Mouse (Mus musculus) stomach, postnatal 0 days (tissue): ENCODE results near the gene Plekha5. TPM values are rescaled to one million over a fixed set of nuclear protein-coding genes. Genes with fewer than 3 reads are reported as not detected.
A peak's percentile ranks its signal among the peaks of the same experiment; 100 is the strongest.

Experiments
- ATAC-seq: fragments of 200-750 bp; cut with Nextera tagmentation; 2 replicates; pipeline ENCODE4 v1.8.0; 2017; ENCODE audit not compliant: low FRiP score, low TSS enrichment
- DNase-seq: peaks from one replicate; pipeline ENCODE4 v3.0.0-alpha.2; 2016; ENCODE audit warnings: low spot score
- H3K27ac ChIP-seq: fragments of 300-500 bp; sonication (generic); replicated peaks from 2 replicates; pipeline ENCODE4 v1.5.1; 2014; ENCODE audit warnings: mild to moderate bottlenecking, control low read depth
- H3K27me3 ChIP-seq: fragments of 300-500 bp; sonication (generic); 2 replicates; pipeline ENCODE4 v1.6.1; 2014; ENCODE audit warnings: low read length; ENCODE audit not compliant: control insufficient read depth, insufficient read depth
- H3K36me3 ChIP-seq: fragments of 300-500 bp; sonication (generic); 2 replicates; pipeline ENCODE4 v1.6.1; 2014; ENCODE audit warnings: low read length, mixed read lengths; ENCODE audit not compliant: control insufficient read depth, insufficient read depth
- H3K4me1 ChIP-seq: fragments of 300-500 bp; sonication (generic); replicated peaks from 2 replicates; pipeline ENCODE4 v1.6.1; 2014; ENCODE audit warnings: antibody characterized with exemption; ENCODE audit not compliant: control insufficient read depth, insufficient read depth
- H3K4me2 ChIP-seq: fragments of 300-500 bp; sonication (generic); replicated peaks from 2 replicates; pipeline ENCODE4 v1.6.1; 2014; ENCODE audit warnings: low read depth, mild to moderate bottlenecking, control low read depth, moderate library complexity
- H3K4me3 ChIP-seq: fragments of 300-500 bp; sonication (generic); 2 replicates; pipeline ENCODE4 v1.5.1; 2014; ENCODE audit warnings: low read depth, low read length, control low read depth
- H3K9ac ChIP-seq: fragments of 300-500 bp; sonication (generic); 2 replicates; pipeline ENCODE4 v1.6.1; 2014; ENCODE audit warnings: mild to moderate bottlenecking, low read length, control low read depth, mixed read lengths
- H3K9me3 ChIP-seq: fragments of 300-500 bp; sonication (generic); 2 replicates; pipeline ENCODE4 v1.6.1; 2016; ENCODE audit warnings: low read length; ENCODE audit not compliant: control insufficient read depth
- CTCF ChIP-seq: IDR thresholded peaks from 2 replicates; pipeline ENCODE4 v1.5.1; 2016; ENCODE audit warnings: antibody characterized with exemption, low read depth, mild to moderate bottlenecking, moderate library complexity
- EP300 ChIP-seq: optimal IDR thresholded peaks from 2 replicates; pipeline ENCODE3; 2016; ENCODE audit warnings: antibody characterized with exemption
- WGBS: fragments of 180-500 bp; shearing (Covaris S2); extraction: QIAGEN DNeasy Blood & Tissue Kit; methylation state at CpG from one replicate; pipeline ENCODE4 v1.1.7; 2014; 5-methylcytosine and 5-hydroxymethylcytosine counted together
- polyA plus RNA-seq: library from polyadenylated mRNA; unstranded; fragments of >200 nt; fragmentation: Nextera tagmentation; extraction: Ambion mirVana; gene quantifications from 2 replicates; pipeline ENCODE4 v1.2.1, GENCODE M21; 2015

Gene Plekha5
- polyA plus RNA-seq, 1 experiment from 2014 or later = 23.1 TPM

GRCm38 (mm10) chr6:140517188-140517587 is 93.3 kb downstream of the Plekha5 start:
- DNase-seq (peak; percentile 60), ATAC-seq (no peak)
- H3K27me3 ChIP-seq = no peaks in the 10 kb centered on the region
- no peak overlapping the region for H3K9ac ChIP-seq
- H3K4me3 ChIP-seq = no peak overlapping the region
- H3K36me3 ChIP-seq = no peaks in the 10 kb centered on the region
- no peaks in the 10 kb centered on the region for H3K9me3 ChIP-seq
- no peak overlapping the region for H3K27ac ChIP-seq
- TF ChIP-seq EP300 = no peak
- peak; percentile 79 for TF ChIP-seq CTCF
- 85% methylated on average over 1 of the region's 1 CpGs for WGBS
- 0 out of 2 replicates have a peak, but pooled peaks cover 2% of the 10 kb centered on the region for H3K4me1 ChIP-seq
- H3K4me2 ChIP-seq = no peak overlapping the region

- no peak overlapping the region for H3K27ac ChIP-seq
- no peak overlapping the region for H3K9ac ChIP-seq
- H3K36me3 ChIP-seq = no peaks in the 10 kb centered on the region
- H3K4me3 ChIP-seq = no peak overlapping the region
- no peaks in the 10 kb centered on the region for H3K9me3 ChIP-seq
- H3K4me1 ChIP-seq = 0 out of 2 replicates have a peak, but pooled peaks cover 2% of the 10 kb centered on the region
- ATAC-seq = no peak
- WGBS = 57% methylated on average over 13 of the region's 13 CpGs
- H3K4me2 ChIP-seq = no peak overlapping the region
- no peaks in the 10 kb centered on the region for H3K27me3 ChIP-seq
- DNase-seq = no peak
- TF ChIP-seq CTCF (no peak), EP300 (no peak)
Observed at GRCm38 (mm10) chr6:140519019-140519418, 95.2 kb downstream of the Plekha5 start.

- ATAC-seq = no peak
- H3K4me3 ChIP-seq = no peak overlapping the region
Observed at GRCm38 (mm10) chr6:140519488-140520159, 95.8 kb downstream of the Plekha5 start.

GRCm38 (mm10) chr6:140520961-140521360 is 97.1 kb downstream of the Plekha5 start:
- Histone ChIP-seq H3K9me3 (no peaks in the 10 kb centered on the region), H3K27me3 (no peaks in the 10 kb centered on the region), H3K9ac (no peak overlapping the region), H3K4me3 (no peak overlapping the region), H3K4me1 (0 out of 2 replicates have a peak, but pooled peaks cover 2% of the 10 kb centered on the region), H3K27ac (no peak overlapping the region), H3K36me3 (no peaks in the 10 kb centered on the region), H3K4me2 (no peak overlapping the region)
- ATAC-seq (no peak), DNase-seq (no peak)
- WGBS = 60% methylated on average over 6 of the region's 6 CpGs
- TF ChIP-seq EP300 (no peak), CTCF (no peak)

More at GRCm38 (mm10) chr6:140519488-140520159, 95.8 kb downstream of the Plekha5 start:
- Histone ChIP-seq H3K27ac (no peak overlapping the region), H3K27me3 (no peaks in the 10 kb centered on the region), H3K9me3 (no peaks in the 10 kb centered on the region), H3K4me2 (no peak overlapping the region), H3K9ac (no peak overlapping the region), H3K4me1 (0 out of 2 replicates have a peak, but pooled peaks cover 2% of the 10 kb centered on the region), H3K36me3 (no peaks in the 10 kb centered on the region)
- 52% methylated on average over 10 of the region's 10 CpGs for WGBS
- DNase-seq = no peak
- TF ChIP-seq CTCF = no peak
- no peak for TF ChIP-seq EP300

- Histone ChIP-seq H3K4me1 (0 out of 2 replicates have a peak, but pooled peaks cover 2% of the 10 kb centered on the region), H3K9me3 (no peaks in the 10 kb centered on the region), H3K9ac (no peak overlapping the region), H3K27ac (no peak overlapping the region), H3K4me3 (no peak overlapping the region), H3K4me2 (no peak overlapping the region), H3K36me3 (peaks cover 3% of the 10 kb centered on the region; the same call in 1 of the 2 replicates), H3K27me3 (no peaks in the 10 kb centered on the region)
- 45% methylated on average over 5 of the region's 5 CpGs for WGBS
- DNase-seq (no peak), ATAC-seq (no peak)
- TF ChIP-seq CTCF = no peak
- TF ChIP-seq EP300 = no peak
Observed at GRCm38 (mm10) chr6:140521832-140522231, 98.0 kb downstream of the Plekha5 start.

GRCm38 (mm10) chr6:140523600-140523999 is 99.7 kb downstream of the Plekha5 start:
- H3K36me3 ChIP-seq = peaks cover 6% of the 10 kb centered on the region; the same call in 1 of the 2 replicates
- H3K4me3 ChIP-seq = no peak overlapping the region
- H3K4me2 ChIP-seq = no peak overlapping the region
- H3K27me3 ChIP-seq = no peaks in the 10 kb centered on the region
- no peak overlapping the region for H3K9ac ChIP-seq
- WGBS = 58% methylated on average over 4 of the region's 4 CpGs
- no peak for TF ChIP-seq EP300
- TF ChIP-seq CTCF = no peak
- H3K4me1 ChIP-seq = 0 out of 2 replicates have a peak, but pooled peaks cover 2% of the 10 kb centered on the region
- no peak for DNase-seq
- no peaks in the 10 kb centered on the region for H3K9me3 ChIP-seq
- no peak for ATAC-seq
- H3K27ac ChIP-seq = no peak overlapping the region
